Mouse (Mus musculus): ENCODE results near the gene Cbl.

- no peak for TF ChIP-seq CTCF (IDR thresholded peaks at IDR 0.05; ENCODE audit: low read depth, low read length)
- TF ChIP-seq GATA1 (IDR thresholded peaks at IDR 0.05; ENCODE audit: borderline replicate concordance, low read length): no peak
- no peak for TF ChIP-seq TAL1 (conservative IDR thresholded peaks at IDR 0.05; ENCODE audit: low read depth, low read length)
- TF ChIP-seq GATA2 (IDR thresholded peaks at IDR 0.05; ENCODE audit: borderline replicate concordance, low read depth, low read length): no peak
- no peak for TF ChIP-seq POLR2AphosphoS5 (IDR thresholded peaks at IDR 0.05; ENCODE audit: insufficient replicate concordance, low read depth, low read length)
Measured at GRCm38 (mm10) chr9:44200458-44200857, 33.4 kb downstream of the Cbl start.
